Mouse (Mus musculus): Measurements from ENCODE around the gene Tmem183a. TPM values are rescaled to one million over a fixed set of nuclear protein-coding genes. Genes with fewer than 3 reads are reported as not detected.

The Tmem183a gene
- polyA plus RNA-seq, 1 experiment from 2014 or later: 120 TPM

Other genes starting within 250 kb of the Tmem183a start
- gene Chil1, start 179.8 kb downstream of the Tmem183a start, polyA plus RNA-seq (2014; fragmentation: Nextera tagmentation; extraction: Ambion mirVana): 2.1 and 2.7 TPM in 2 replicates
- gene Mybph, start 168.5 kb downstream of the Tmem183a start, polyA plus RNA-seq (2014; fragmentation: Nextera tagmentation; extraction: Ambion mirVana): 0.33 and 0.35 TPM in 2 replicates
- gene Adora1, start 126.5 kb downstream of the Tmem183a start, polyA plus RNA-seq (2014; fragmentation: Nextera tagmentation; extraction: Ambion mirVana): 12.2 and 14.0 TPM in 2 replicates
- gene Myog, start 72.0 kb downstream of the Tmem183a start, polyA plus RNA-seq (2014; fragmentation: Nextera tagmentation; extraction: Ambion mirVana): 0.76 and 0.80 TPM in 2 replicates
- gene Ppfia4, start 29.1 kb downstream of the Tmem183a start, polyA plus RNA-seq (2014; fragmentation: Nextera tagmentation; extraction: Ambion mirVana): 22.4 and 24.2 TPM in 2 replicates
- not detected in 2 replicates for gene 4933406M09Rik, start 24.0 kb upstream of the Tmem183a start, polyA plus RNA-seq (2014; fragmentation: Nextera tagmentation; extraction: Ambion mirVana)
- 16.2 and 19.2 TPM in 2 replicates for gene Cyb5r1, start 43.6 kb upstream of the Tmem183a start, polyA plus RNA-seq (2014; fragmentation: Nextera tagmentation; extraction: Ambion mirVana)
- gene Adipor1, start 53.4 kb upstream of the Tmem183a start, polyA plus RNA-seq (2014; fragmentation: Nextera tagmentation; extraction: Ambion mirVana): 84.4 and 87.4 TPM in 2 replicates
- 29.0 and 39.4 TPM in 2 replicates for gene Klhl12, start 93.6 kb upstream of the Tmem183a start, polyA plus RNA-seq (2014; fragmentation: Nextera tagmentation; extraction: Ambion mirVana)
- 78.1 and 83.3 TPM in 2 replicates for gene Rabif, start 132.7 kb upstream of the Tmem183a start, polyA plus RNA-seq (2014; fragmentation: Nextera tagmentation; extraction: Ambion mirVana)
- gene Mgat4e, start 187.7 kb upstream of the Tmem183a start, polyA plus RNA-seq (2014; fragmentation: Nextera tagmentation; extraction: Ambion mirVana): not detected in 2 replicates
- gene Kdm5b, start 198.2 kb upstream of the Tmem183a start, polyA plus RNA-seq (2014; fragmentation: Nextera tagmentation; extraction: Ambion mirVana): 89.9 and 106 TPM in 2 replicates

Measured in neural tube, embryonic 14.5 days (tissue).